Mouse (Mus musculus): ENCODE measurements around the gene Cmss1.

The Cmss1 gene

GRCm38 (mm10) chr16:57606444-57607227, at the start of gene Cmss1:
TSS of gene Cmss1 (minus strand) at chr16:57606864.
- ATAC-seq (ENCODE audit: low TSS enrichment) = peak; percentile 95

DNA sequence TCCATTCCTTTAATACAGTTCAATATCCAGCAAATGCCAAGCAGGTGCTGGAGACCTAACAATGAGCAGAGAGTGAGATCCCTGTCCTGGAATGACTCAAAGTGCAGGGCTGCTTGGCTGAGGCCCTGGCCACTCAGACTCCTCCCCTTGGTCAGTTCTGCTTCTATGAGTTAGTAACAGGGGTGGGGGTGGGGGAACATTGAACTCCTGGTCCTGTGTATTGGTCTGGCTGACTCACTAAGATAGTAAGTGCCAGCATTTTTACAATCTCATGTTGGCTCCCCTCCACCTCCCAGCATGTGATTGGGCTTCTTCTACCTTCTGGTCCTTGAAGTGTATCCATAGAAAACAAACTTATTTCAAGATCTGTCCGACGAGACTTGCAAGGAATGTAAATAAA, 43.2 kb upstream of the Cmss1 start:
- ATAC-seq (ENCODE audit: low TSS enrichment) = no peak

- ATAC-seq (ENCODE audit: low TSS enrichment) = no peak
These were observed 34.8 kb upstream of the Cmss1 start for GRCm38 (mm10) chr16:57641346-57641885.

- no peak for ATAC-seq (ENCODE audit: low TSS enrichment)
These were observed 28.1 kb upstream of the Cmss1 start for GRCm38 (mm10) chr16:57634766-57635165.

DNA sequence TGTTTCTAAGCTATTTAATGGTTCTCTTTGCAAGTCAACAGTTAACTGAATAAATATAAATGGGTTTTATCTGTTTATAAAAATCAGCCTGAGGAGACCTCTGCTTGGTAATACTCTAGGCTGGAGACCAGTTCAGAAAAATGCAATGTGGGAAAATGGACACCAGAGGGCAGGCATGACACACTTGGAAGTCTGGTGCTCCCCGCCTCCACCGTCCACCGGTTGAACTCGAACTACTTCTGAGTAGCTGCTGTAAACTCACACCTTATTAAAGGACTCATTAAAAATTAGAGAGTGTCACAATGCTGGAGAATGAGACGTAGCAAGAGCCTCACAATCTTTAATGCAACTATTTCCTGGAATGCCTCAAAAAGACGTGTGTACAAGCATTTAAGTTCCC, 27.5 kb upstream of the Cmss1 start:
- ATAC-seq (ENCODE audit: low TSS enrichment) = peak; percentile 96

GRCm38 (mm10) chr16:57611768-57612167, 5.1 kb upstream of the Cmss1 start:
- ATAC-seq (ENCODE audit: low TSS enrichment) = peak; percentile 90

- no peak for ATAC-seq (ENCODE audit: low TSS enrichment)
These were observed 5.6 kb downstream of the Cmss1 start for GRCm38 (mm10) chr16:57601031-57601430.

GRCm38 (mm10) chr16:57597295-57597957, 9.2 kb downstream of the Cmss1 start:
- ATAC-seq (ENCODE audit: low TSS enrichment) = peak; percentile 81

DNA sequence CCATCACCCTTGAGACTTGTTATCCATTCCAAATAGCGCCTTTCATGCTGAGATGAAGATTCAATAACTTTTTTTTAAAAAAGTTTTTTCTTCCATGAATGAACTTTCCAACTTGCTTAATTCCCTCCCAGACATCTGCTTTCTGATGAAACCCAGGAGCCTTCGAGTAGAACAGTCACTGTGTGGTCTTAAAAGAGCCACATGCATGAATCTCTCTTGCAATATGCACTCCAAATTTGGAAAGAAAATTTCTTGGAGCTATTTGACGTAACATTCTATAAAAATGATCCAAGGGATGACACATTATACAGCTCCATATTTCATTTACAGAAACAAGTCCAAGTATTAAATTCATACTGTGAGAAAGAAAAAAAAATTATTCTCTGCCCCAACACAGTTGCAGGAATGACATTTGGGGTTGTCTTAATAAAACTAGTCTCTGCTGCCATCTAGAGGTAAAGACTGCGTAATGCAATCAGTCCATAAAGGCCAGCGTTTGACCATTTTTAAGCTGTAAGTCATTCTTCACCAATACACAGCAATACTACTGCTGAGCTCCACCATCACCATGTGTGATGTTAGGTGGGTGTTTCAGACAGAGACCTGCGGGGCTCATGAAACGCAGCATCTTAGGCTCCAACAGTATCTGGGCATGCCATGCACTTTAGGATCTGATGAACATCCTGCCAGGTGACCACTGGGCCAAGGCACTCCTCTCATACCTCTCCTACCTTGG, 13.1 kb downstream of the Cmss1 start:
- peak; percentile 73 for ATAC-seq (ENCODE audit: low TSS enrichment)

- no peak for ATAC-seq (ENCODE audit: low TSS enrichment)
These were observed 21.5 kb downstream of the Cmss1 start for GRCm38 (mm10) chr16:57585201-57585600.

DNA sequence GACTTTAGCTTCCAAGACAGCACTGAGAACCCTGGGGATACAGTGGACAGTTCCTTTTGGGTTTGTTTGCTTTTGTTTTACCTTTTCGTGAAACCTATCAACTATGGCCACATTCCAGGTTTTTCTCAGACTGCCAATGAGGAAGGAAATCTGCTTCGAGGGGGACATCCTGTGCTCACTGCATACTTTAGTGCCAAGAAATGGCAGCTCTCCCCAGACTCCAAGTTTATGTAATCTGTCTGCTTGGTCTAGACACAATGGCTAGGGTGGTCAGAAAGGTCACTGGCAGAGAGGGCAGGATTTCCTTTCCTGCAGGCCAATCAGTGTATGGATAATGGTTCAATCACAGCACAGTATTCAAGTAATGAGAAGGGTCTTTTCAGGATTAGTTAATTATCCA, 24.7 kb downstream of the Cmss1 start:
- ATAC-seq (ENCODE audit: low TSS enrichment) = no peak

DNA sequence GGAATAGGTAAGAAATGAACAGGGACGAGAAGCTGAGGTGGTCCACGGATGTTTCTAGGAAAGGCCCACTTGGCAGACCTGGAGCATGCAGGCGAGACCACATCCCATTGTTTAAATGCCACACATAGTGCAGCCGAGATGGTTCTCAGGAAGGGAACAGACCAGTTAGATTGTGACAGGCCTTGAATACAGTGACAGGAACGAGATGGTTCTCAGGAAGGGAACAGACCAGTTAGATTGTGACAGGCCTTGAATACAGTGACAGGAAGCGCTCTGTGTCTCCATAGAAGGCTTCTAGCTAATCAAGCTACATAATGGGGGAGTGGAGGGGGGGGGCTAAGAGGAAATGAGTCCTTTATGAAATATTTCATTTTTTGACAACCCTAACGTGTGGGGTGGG, 26.6 kb downstream of the Cmss1 start:
- ATAC-seq (ENCODE audit: low TSS enrichment) = no peak

GRCm38 (mm10) chr16:57577519-57577918, 29.1 kb downstream of the Cmss1 start:
- no peak; the same call in 1 of the 2 replicates for ATAC-seq (ENCODE audit: low TSS enrichment)

- ATAC-seq (ENCODE audit: low TSS enrichment) = no peak
These were observed 30.8 kb downstream of the Cmss1 start for GRCm38 (mm10) chr16:57575764-57576388.

DNA sequence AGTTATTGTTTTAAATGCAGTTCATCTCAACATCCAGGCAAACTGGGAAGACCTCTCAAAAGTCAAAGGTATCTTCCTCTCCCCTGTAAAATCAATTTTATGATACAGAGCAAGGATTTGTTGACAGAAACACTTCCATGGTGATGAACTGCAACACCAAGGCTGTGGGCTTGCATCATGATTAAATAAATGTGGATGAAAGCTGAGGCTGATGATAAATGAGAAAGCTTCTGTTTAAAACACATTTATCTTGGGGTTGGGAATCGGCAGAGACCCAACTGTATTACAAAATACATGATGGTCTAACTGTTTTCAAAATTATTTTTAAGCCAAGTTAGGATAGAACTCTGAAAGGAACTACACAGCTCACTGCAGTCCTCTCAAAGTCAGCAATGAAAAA, 32.8 kb downstream of the Cmss1 start:
- ATAC-seq (ENCODE audit: low TSS enrichment) = no peak

DNA sequence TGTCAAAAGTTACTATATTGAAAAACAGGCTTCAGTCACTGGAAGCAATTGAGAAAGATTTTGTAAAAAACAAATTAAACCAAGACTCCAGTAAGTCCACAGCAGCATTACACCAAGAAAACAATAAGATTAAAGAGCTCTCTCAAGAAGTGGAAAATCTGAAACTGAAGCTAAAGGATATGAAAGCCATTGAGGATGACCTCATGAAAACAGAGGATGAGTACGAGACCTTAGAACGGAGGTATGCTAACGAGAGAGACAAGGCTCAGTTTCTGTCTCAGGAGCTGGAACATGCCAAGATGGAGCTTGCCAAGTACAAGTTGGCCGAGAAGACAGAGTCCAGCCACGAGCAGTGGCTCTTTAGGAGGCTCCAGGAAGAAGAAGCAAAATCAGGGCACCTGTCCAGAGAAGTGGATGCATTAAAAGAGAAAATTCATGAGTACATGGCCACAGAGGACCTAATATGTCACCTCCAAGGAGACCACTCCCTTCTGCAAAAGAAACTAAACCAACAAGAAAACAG, 35.8 kb downstream of the Cmss1 start:
- ATAC-seq (ENCODE audit: low TSS enrichment) = no peak

DNA sequence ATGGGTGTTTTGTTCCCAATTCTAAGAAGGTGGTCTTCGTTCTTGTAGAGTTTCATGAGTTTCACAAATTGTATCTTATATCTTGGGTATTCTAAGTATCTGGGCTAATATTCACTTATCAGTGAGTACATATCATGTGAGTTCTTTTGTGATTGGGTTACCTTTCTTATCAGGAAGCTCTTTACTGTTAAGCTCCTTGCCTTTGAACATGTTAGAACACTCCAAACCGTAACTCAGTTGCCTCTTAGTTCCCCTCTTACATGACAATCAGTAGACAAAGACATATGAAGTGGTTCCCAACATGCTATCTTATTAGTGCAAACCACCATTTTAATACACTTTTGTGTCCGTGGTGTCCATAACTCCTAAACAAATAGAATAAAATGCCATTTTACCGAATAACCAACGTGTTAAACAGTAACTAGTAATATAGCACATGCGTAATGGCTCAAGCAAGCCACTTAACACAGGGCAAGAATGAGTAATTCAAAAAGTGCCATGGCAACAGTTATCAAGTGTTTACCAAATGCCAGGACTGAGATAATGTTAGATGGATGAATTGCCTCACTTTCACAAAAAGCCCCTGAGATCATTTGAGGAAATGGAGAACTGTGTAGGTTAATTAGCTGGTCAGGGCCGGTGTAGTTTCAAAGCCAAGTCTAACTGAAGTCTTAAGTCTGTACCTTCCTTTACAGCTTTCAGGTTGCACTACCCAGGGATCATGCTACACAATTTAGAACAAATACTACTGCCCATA, 37.8 kb downstream of the Cmss1 start:
- no peak for ATAC-seq (ENCODE audit: low TSS enrichment)

DNA sequence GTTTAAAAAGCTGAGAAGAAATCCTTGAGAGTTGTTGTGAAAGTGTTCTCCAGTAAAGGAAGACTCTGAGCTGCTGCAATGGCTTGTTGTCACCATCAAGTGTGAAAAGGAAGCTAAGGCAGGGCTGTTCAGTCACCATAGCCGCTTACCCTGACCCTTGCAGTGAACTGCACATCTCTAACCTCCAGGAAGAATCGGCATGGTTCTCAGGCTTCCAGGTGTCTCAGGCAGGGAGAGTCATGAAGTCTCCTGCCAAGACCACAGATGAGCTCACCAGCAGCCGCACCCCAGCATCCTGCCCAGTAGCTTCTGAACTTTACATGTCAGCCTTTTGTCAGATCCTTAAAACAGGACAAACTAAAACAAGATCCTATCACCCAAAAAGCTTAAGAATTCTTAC, 40.4 kb downstream of the Cmss1 start:
- ATAC-seq (ENCODE audit: low TSS enrichment) = no peak

DNA sequence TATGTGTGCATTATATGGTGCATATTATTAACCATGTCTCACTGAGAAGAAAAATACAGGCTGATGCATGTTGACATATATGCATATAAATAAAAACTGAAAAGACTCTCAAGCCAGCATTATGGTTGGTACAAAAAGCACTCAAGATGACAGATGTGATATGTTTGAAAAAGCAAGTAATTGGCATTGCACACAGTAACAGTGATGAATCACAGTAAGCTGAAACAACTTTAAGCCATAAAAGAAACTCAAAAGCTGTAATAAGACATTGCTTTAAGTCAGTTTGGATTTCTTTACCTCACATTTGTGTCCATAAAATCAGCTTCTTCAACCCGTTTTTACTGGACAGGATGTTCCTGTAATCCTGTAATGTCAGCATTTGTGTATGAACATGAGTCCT, 41.9 kb downstream of the Cmss1 start:
- peak; percentile 70 for ATAC-seq (ENCODE audit: low TSS enrichment)

- ATAC-seq (ENCODE audit: low TSS enrichment) = no peak
These were observed 43.2 kb downstream of the Cmss1 start for GRCm38 (mm10) chr16:57563453-57563852.

- ATAC-seq (ENCODE audit: low TSS enrichment) = no peak
These were observed 46.5 kb downstream of the Cmss1 start for GRCm38 (mm10) chr16:57560185-57560584.

Data from frontal cortex, adult (tissue).